Mouse (Mus musculus): ENCODE data around the gene Ift122.

DNA sequence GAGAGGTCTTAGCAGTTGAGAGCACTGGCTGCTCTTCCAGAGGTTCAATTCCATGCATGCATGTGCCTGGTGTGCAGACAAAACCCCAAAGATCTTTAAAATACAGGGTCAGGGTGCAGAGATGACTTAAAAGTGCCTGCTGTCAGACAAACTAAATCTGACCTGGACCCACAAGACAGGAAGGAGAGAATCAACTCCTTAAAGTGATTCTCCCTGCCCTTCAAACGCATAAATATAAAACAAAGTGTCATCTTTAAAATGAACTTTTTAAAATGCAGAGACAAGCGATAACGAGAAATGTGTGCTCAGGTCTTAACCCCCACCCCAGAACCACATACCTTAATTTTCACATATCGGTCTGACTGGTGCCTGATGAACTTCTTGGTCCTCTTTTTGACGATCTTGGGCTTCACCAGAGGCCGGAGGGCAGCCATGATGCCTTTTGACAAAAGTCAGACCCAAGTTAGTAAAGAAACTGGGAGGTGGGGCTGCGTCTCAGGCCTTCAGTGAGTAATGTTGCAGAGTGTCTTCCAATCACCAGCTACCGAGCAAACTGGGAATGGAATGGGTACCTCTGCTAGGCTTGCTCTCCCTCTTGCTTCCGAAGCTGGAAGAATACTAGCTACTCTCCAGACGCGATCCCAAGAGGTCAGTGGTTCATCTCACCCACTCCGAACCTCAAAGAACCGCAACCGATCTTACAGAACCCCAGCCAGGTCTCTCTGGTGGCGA, 45.6 kb upstream of the Ift122 start:
- no peak for TF ChIP-seq CTCF (conservative IDR thresholded peaks at IDR 0.05; ENCODE audit: low read length)
- TF ChIP-seq NANOG (IDR thresholded peaks at IDR 0.05; ENCODE audit: borderline replicate concordance, low read length): no peak
